Mouse (Mus musculus) E14TG2a.4 (cell line): Measurements from ENCODE around the gene Rem2.

Experiments
- CTCF ChIP-seq: conservative IDR thresholded peaks from 2 replicates; pipeline ENCODE4 v1.5.1; 2014; ENCODE audit warnings: low read length
- NANOG ChIP-seq: IDR thresholded peaks from 2 replicates; pipeline ENCODE4 v1.6.1; 2014; ENCODE audit warnings: borderline replicate concordance, low read length, mixed read lengths

DNA sequence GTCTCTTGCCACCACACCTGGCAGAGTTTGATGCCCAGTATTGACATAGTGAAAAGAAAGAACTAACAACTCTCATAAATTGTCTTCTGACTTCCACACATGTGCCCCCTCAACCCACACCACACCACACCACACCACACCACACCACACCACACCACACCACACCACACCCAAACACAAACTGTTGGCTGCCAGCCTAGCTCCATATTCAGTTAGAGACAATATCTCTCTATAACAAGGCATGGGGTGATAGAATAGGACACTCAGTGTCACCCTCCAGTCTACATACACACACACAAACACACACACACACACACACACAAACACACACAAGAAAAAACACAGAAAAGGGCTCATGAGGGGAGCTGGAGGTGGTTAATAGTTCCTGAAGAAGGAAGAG lies 12.4 kb downstream of the Rem2 start:
- TF ChIP-seq CTCF (no peak), NANOG (no peak)
